Mouse (Mus musculus): ENCODE measurements around the gene Myo1f.

- TF ChIP-seq GATA1 (IDR thresholded peaks at IDR 0.05; ENCODE audit: low read length) (no peak), TAL1 (IDR thresholded peaks at IDR 0.05; ENCODE audit: low read length) (no peak)
Observed at GRCm38 (mm10) chr17:33597271-33597670, 41.8 kb downstream of the Myo1f start.

Data from erythroblast, embryonic 14.5 days (primary cell).